Mouse (Mus musculus): Measurements from ENCODE around the gene Gm11567.

DNA sequence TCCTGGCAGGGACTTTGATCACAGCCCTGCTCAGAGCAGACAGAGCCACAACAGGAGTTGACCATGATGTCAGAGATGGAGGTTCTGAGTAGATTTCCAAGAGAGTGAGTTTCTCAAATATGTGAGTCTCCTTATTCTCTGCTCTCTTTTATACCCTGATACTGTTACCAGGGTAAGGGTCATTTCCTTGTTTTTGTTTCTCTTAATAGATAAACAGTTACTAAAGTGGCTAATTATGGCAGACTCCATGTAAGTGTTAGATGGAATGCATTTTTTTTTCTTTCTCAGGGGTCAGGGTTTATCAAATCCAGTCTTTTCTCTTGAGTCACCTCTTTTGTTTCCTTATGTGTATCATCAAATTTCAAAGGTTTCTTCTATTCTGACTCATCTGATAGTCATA, 27.5 kb upstream of the Gm11567 start, which contains the start of gene Krtap4-16:
- TF ChIP-seq CTCF (IDR thresholded peaks at IDR 0.05) (no peak), POLR2A (IDR thresholded peaks at IDR 0.05; ENCODE audit: insufficient read depth, low read depth, low read length) (no peak), EP300 (IDR thresholded peaks at IDR 0.05; ENCODE audit: insufficient read depth, low read depth, low read length) (no peak)

Measured in heart, adult 2 months (tissue).